Mouse (Mus musculus): ENCODE data around the gene Gm3095.
"Not testable (repeated sequence)": the region's sequence is repeated elsewhere in the genome, so short reads cannot be mapped to it uniquely, and the experiment has no call there.

The Gm3095 gene

GRCm38 (mm10) chr14:3963247-3963646 is at the start of gene Gm3095:
Gene Gm3095, plus strand, starts transcription at chr14:3963547.
- DNase-seq: not testable (repeated sequence)

GRCm38 (mm10) chr14:3931456-3931855 is 31.9 kb upstream of the Gm3095 start, which contains the start of gene Gm3029:
Gene Gm3029, plus strand, starts transcription at chr14:3931756.
- DNase-seq: not testable (repeated sequence)

GRCm38 (mm10) chr14:3998094-3998493 is 34.7 kb downstream of the Gm3095 start, which contains the start of gene Gm3099:
Gene Gm3099, plus strand, starts transcription at chr14:3998394.
- DNase-seq: not testable (repeated sequence)

Measured in kidney, adult 8-10 months (tissue).